Mouse (Mus musculus): ENCODE data around the gene Casd1. TPM values are rescaled to one million over a fixed set of nuclear protein-coding genes. Genes with fewer than 3 reads are reported as not detected.
A peak's percentile ranks its signal among the peaks of the same experiment; 100 is the strongest.

Casd1 gene
- polyA plus RNA-seq (2012; fragmentation: generic; extraction: Trizol) = 6.8 TPM

DNA sequence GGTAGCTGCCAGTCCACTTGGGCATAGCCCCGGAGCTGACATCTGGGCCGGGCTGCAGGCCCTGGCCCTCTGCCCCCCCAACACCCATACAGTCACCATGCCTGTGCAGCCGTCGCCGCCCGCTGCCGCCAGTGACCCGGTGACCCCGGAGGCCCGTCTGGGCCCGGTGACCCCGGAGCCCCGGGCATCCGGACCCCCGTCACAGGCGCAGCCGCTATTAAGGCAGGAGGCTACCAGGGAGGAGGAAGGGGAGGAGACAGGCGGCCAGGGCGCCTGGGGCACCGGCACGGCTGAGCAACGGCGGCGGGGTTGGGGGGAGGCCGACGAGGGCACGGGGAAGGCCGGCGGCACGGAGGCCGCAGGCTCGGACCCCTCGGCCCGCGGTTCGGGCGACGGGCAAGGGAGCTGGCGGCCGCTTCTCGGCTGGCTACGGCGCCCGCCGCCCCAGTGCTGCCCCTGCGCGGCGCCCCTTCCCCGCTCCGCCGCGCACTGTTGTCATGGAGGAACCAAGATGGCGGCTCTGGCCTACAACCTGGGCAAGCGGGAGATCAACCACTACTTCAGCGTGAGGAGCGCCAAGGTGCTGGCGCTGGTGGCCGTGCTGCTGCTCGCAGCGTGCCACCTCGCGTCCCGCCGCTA lies at the start of gene Casd1:
Gene Casd1, plus strand, starts transcription at position 182 of the 639 bp plus-strand sequence.
- Histone ChIP-seq H3ac (ENCODE audit: control insufficient read depth, insufficient read length) (peak within 1 kb of the TSS; percentile 93), H3K36me3 (ENCODE audit: control insufficient read depth, insufficient read depth) (no peaks in the 10 kb centered on the region), H3K27me3 (ENCODE audit: control insufficient read depth, insufficient read depth, insufficient read length) (no peaks in the 10 kb centered on the region), H3K4me3 (peak within 1 kb of the TSS; percentile 29), H3K4me2 (ENCODE audit: low read depth) (peak within 1 kb of the TSS; percentile 66), H3K79me2 (ENCODE audit: control insufficient read depth, insufficient read depth) (peaks cover 17% of the 10 kb centered on the region)
- no peak for TF ChIP-seq USF1 (IDR thresholded peaks at IDR 0.05; ENCODE audit: low read depth)
- no peak for TF ChIP-seq REST (IDR thresholded peaks at IDR 0.05; ENCODE audit: insufficient read depth, insufficient read length)
- no peak for TF ChIP-seq MYOG (IDR thresholded peaks at IDR 0.05; ENCODE audit: control insufficient read depth in 1 of 3, insufficient read depth in 1 of 3, insufficient read length in 2 of 3, low read depth in 2 of 3)
- TF ChIP-seq TCF3 (IDR thresholded peaks at IDR 0.05; ENCODE audit: insufficient read length, low read depth) = no peak
- peak; percentile 24 for TF ChIP-seq POLR2A (IDR thresholded peaks at IDR 0.05; ENCODE audit: insufficient read length, low read depth)

DNA sequence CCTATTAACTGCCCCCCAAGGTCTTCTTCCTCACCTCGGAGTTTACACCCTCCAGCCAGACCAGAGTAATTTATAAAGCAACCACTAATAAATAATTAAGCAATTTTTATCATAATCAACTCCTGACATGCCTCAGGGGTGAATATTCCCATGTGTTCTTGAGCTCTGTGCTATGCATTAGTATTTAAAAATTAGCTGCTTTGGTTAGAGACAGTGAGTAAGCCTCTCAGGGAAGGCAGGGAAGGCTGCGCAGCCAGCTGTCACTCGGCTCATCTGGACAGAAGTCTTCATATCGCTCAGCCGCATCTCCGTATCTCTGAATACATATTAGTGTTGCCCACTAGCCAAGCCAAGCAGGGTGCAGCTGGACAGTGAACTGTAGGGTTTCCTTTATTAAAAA lies 45.3 kb upstream of the Casd1 start:
- H3K4me3 ChIP-seq = no peak overlapping the region
- H3ac ChIP-seq (ENCODE audit: control insufficient read depth, insufficient read length) = no peak overlapping the region
- no peak for TF ChIP-seq MAX (IDR thresholded peaks at IDR 0.05; ENCODE audit: low read depth)
- TF ChIP-seq TCF3 (IDR thresholded peaks at IDR 0.05; ENCODE audit: insufficient read length, low read depth) = no peak
- no peak for TF ChIP-seq E2F4 (IDR thresholded peaks at IDR 0.05; ENCODE audit: insufficient read depth)
- TF ChIP-seq MYOG (IDR thresholded peaks at IDR 0.05; ENCODE audit: control insufficient read depth in 1 of 3, insufficient read depth in 1 of 3, insufficient read length in 2 of 3, low read depth in 2 of 3) = no peak
- no peak for TF ChIP-seq CEBPB (IDR thresholded peaks at IDR 0.05; ENCODE audit: insufficient read depth, poor library complexity, severe bottlenecking)
- no peak for TF ChIP-seq POLR2AphosphoS2 (IDR thresholded peaks at IDR 0.05; ENCODE audit: insufficient read length, low read depth)
- no peak for TF ChIP-seq POLR2A (IDR thresholded peaks at IDR 0.05; ENCODE audit: insufficient read length, low read depth)
- TF ChIP-seq MYOD1 (IDR thresholded peaks at IDR 0.05; ENCODE audit: control insufficient read depth in 1 of 3, insufficient read length in 2 of 3, low read depth in 2 of 3) = no peak
- TF ChIP-seq REST (IDR thresholded peaks at IDR 0.05; ENCODE audit: insufficient read depth, insufficient read length) = no peak
- TF ChIP-seq TCF12 (IDR thresholded peaks at IDR 0.05; ENCODE audit: insufficient read depth, poor library complexity, severe bottlenecking) = no peak
- no peak for TF ChIP-seq USF1 (IDR thresholded peaks at IDR 0.05; ENCODE audit: low read depth)
- no peak for TF ChIP-seq SRF (IDR thresholded peaks at IDR 0.05; ENCODE audit: control insufficient read depth, insufficient read length, low read depth)
- no peaks in the 10 kb centered on the region for H3K27me3 ChIP-seq (ENCODE audit: control insufficient read depth, insufficient read depth, insufficient read length)
- no peak overlapping the region for H3K4me2 ChIP-seq (ENCODE audit: low read depth)
- H3K79me2 ChIP-seq (ENCODE audit: control insufficient read depth, insufficient read depth) = no peaks in the 10 kb centered on the region
- no peaks in the 10 kb centered on the region for H3K36me3 ChIP-seq (ENCODE audit: control insufficient read depth, insufficient read depth)

DNA sequence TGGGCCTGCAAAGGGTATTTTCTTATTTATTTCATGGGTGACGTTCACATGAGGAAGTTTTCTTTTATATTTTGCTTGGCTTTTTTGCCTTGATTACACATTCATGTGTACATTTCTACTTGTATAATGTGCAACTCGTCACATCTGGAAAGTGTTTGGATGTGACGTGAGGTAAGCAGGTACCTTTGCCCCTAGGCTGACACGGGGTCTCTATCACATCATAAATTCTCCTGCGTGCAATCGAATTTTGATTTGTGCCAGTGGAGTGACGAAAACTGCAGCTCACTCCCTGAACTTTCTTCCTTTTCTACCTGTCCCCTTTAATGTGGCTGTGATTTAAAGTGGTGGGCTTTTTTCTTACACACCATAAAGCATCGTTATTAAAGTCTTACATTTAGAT lies 43.6 kb upstream of the Casd1 start:
- no peak overlapping the region for H3K4me3 ChIP-seq
- H3ac ChIP-seq (ENCODE audit: control insufficient read depth, insufficient read length) = no peak overlapping the region
- no peaks in the 10 kb centered on the region for H3K79me2 ChIP-seq (ENCODE audit: control insufficient read depth, insufficient read depth)
- H3K36me3 ChIP-seq (ENCODE audit: control insufficient read depth, insufficient read depth) = no peaks in the 10 kb centered on the region
- no peak for TF ChIP-seq CEBPB (IDR thresholded peaks at IDR 0.05; ENCODE audit: insufficient read depth, poor library complexity, severe bottlenecking)
- TF ChIP-seq E2F4 (IDR thresholded peaks at IDR 0.05; ENCODE audit: insufficient read depth) = no peak
- no peaks in the 10 kb centered on the region for H3K27me3 ChIP-seq (ENCODE audit: control insufficient read depth, insufficient read depth, insufficient read length)
- no peak overlapping the region for H3K4me2 ChIP-seq (ENCODE audit: low read depth)

DNA sequence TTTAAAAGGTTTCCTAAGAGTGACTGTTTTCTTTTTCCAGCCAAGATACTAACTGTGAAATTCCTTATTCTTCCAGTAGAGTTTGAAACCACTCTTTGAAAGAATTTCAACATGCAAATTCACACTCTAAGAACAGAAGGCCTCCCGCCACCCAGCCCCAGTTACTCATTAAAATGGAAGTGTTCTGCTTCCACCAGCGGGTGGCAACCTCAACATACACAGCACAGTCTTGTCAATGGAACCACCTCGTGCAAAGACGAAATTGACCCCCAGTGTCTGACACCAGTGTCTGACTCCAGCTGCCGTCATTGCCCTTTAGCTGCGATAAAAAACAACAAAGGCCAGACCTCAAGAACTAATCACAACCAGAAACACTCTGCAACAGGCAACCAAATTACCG lies 43.0 kb upstream of the Casd1 start:
- TF ChIP-seq SRF (IDR thresholded peaks at IDR 0.05; ENCODE audit: control insufficient read depth, insufficient read length, low read depth) = no peak
- no peak for TF ChIP-seq MYOG (IDR thresholded peaks at IDR 0.05; ENCODE audit: control insufficient read depth in 1 of 3, insufficient read depth in 1 of 3, insufficient read length in 2 of 3, low read depth in 2 of 3)
- no peak for TF ChIP-seq REST (IDR thresholded peaks at IDR 0.05; ENCODE audit: insufficient read depth, insufficient read length)
- TF ChIP-seq CEBPB (IDR thresholded peaks at IDR 0.05; ENCODE audit: insufficient read depth, poor library complexity, severe bottlenecking) = no peak
- no peak for TF ChIP-seq USF1 (IDR thresholded peaks at IDR 0.05; ENCODE audit: low read depth)
- TF ChIP-seq E2F4 (IDR thresholded peaks at IDR 0.05; ENCODE audit: insufficient read depth) = no peak
- TF ChIP-seq POLR2AphosphoS2 (IDR thresholded peaks at IDR 0.05; ENCODE audit: insufficient read length, low read depth) = no peak
- H3K4me3 ChIP-seq = no peak overlapping the region
- no peaks in the 10 kb centered on the region for H3K36me3 ChIP-seq (ENCODE audit: control insufficient read depth, insufficient read depth)
- no peaks in the 10 kb centered on the region for H3K79me2 ChIP-seq (ENCODE audit: control insufficient read depth, insufficient read depth)
- no peaks in the 10 kb centered on the region for H3K27me3 ChIP-seq (ENCODE audit: control insufficient read depth, insufficient read depth, insufficient read length)
- no peak overlapping the region for H3K4me2 ChIP-seq (ENCODE audit: low read depth)
- H3ac ChIP-seq (ENCODE audit: control insufficient read depth, insufficient read length) = no peak overlapping the region

DNA sequence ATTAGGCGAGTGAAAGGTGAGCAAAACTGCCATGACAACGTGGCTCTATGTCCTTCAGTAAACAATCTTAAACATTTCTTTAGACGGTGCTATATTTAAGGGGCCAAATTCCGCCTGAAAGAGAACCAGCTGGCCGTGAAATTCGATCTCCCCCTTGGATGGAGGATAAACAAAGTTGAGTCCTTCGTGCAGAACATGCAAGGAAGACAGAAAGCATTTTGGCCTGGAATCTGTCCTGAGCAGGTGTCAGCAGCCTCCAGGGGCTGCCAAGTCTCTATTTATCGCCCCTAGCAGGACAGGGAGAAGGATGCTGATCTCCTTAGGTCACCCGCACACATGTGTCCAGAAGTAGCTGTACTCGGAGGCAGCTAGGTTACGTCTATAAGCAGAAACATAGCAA lies 39.5 kb upstream of the Casd1 start:
- Histone ChIP-seq H3K4me2 (ENCODE audit: low read depth) (peak overlapping the region; percentile 27), H3K36me3 (ENCODE audit: control insufficient read depth, insufficient read depth) (no peaks in the 10 kb centered on the region), H3K4me3 (no peak overlapping the region), H3K79me2 (ENCODE audit: control insufficient read depth, insufficient read depth) (no peaks in the 10 kb centered on the region), H3K27me3 (ENCODE audit: control insufficient read depth, insufficient read depth, insufficient read length) (no peaks in the 10 kb centered on the region), H3ac (ENCODE audit: control insufficient read depth, insufficient read length) (no peak overlapping the region)
- TF ChIP-seq POLR2A (IDR thresholded peaks at IDR 0.05; ENCODE audit: insufficient read length, low read depth) (no peak), POLR2AphosphoS2 (IDR thresholded peaks at IDR 0.05; ENCODE audit: insufficient read length, low read depth) (no peak), MAX (IDR thresholded peaks at IDR 0.05; ENCODE audit: low read depth) (no peak), SRF (IDR thresholded peaks at IDR 0.05; ENCODE audit: control insufficient read depth, insufficient read length, low read depth) (no peak), E2F4 (IDR thresholded peaks at IDR 0.05; ENCODE audit: insufficient read depth) (no peak), MYOD1 (IDR thresholded peaks at IDR 0.05; ENCODE audit: control insufficient read depth in 1 of 3, insufficient read length in 2 of 3, low read depth in 2 of 3) (peak in 2 of 3 experiments; percentile 65 to 69), MYOG (IDR thresholded peaks at IDR 0.05; ENCODE audit: control insufficient read depth in 1 of 3, insufficient read depth in 1 of 3, insufficient read length in 2 of 3, low read depth in 2 of 3) (peak in 2 of 3 experiments; percentile 68 to 69), TCF3 (IDR thresholded peaks at IDR 0.05; ENCODE audit: insufficient read length, low read depth) (no peak), CEBPB (IDR thresholded peaks at IDR 0.05; ENCODE audit: insufficient read depth, poor library complexity, severe bottlenecking) (no peak), TCF12 (IDR thresholded peaks at IDR 0.05; ENCODE audit: insufficient read depth, poor library complexity, severe bottlenecking) (peak; percentile 48), REST (IDR thresholded peaks at IDR 0.05; ENCODE audit: insufficient read depth, insufficient read length) (no peak), USF1 (IDR thresholded peaks at IDR 0.05; ENCODE audit: low read depth) (no peak)
